Mouse (Mus musculus): ENCODE results near the gene Taok3.

GRCm38 (mm10) chr5:117147187-117148095 lies 27.5 kb downstream of the Taok3 start:
- TF ChIP-seq POLR2A (IDR thresholded peaks at IDR 0.05; ENCODE audit: low read depth, low read length), result no peak
- peak; percentile 13; the same call in 1 of the 2 replicates for TF ChIP-seq CTCF (conservative IDR thresholded peaks at IDR 0.05; ENCODE audit: insufficient read depth, insufficient read length, low read depth, low read length)

Data from kidney, adult 2 months (tissue).